Mouse (Mus musculus): Measurements from ENCODE around the gene Tcte2. TPM values are rescaled to one million over a fixed set of nuclear protein-coding genes. Genes with fewer than 3 reads are reported as not detected.
"Not testable (repeated sequence)": the region's sequence is repeated elsewhere in the genome, so short reads cannot be mapped to it uniquely, and the experiment has no call there.

The Tcte2 gene
- 4.3 and 5.1 TPM in 2 replicates for polyA plus RNA-seq (2012; rRNA removed)

- WGBS = under 1% methylated on average over 71 of the region's 74 CpGs
- DNase-seq = peak; percentile 61
- no peak for TF ChIP-seq POLR2A (IDR thresholded peaks at IDR 0.05; ENCODE audit: low read depth, low read length)
- TF ChIP-seq CTCF (conservative IDR thresholded peaks at IDR 0.05; ENCODE audit: insufficient read depth, insufficient read length, low read depth, low read length) = no peak
Observed at GRCm38 (mm10) chr17:13761179-13761913, at the start of gene Tcte2. Gene Tcte2 (minus strand): TSS chr17:13761825.

GRCm38 (mm10) chr17:13806016-13806415, 44.4 kb upstream of the Tcte2 start:
- Histone ChIP-seq H3K27ac (ENCODE audit: insufficient read depth, low read depth, low read length) (no peak overlapping the region), H3K27me3 (replicated peaks; ENCODE audit: control insufficient read depth, insufficient read depth, low read length) (no peaks in the 10 kb centered on the region), H3K4me1 (ENCODE audit: control insufficient read depth, insufficient read depth, low read length) (peaks cover 2% of the 10 kb centered on the region; the same call in 1 of the 2 replicates), H3K36me3 (ENCODE audit: control insufficient read depth, insufficient read depth, low read length) (peaks cover 4% of the 10 kb centered on the region; the same call in 1 of the 2 replicates), H3K4me3 (ENCODE audit: insufficient read depth, low read depth, low read length) (no peak overlapping the region)
- no peak for DNase-seq
- TF ChIP-seq CTCF (conservative IDR thresholded peaks at IDR 0.05; ENCODE audit: insufficient read depth, insufficient read length, low read depth, low read length) = no peak
- no peak for TF ChIP-seq POLR2A (IDR thresholded peaks at IDR 0.05; ENCODE audit: low read depth, low read length)
- 98% methylated on average over 1 of the region's 1 CpGs for WGBS

More at GRCm38 (mm10) chr17:13761179-13761913, at the start of gene Tcte2:
- Histone ChIP-seq H3K27ac (ENCODE audit: insufficient read depth, low read depth, low read length) (peak within 1 kb of the TSS; percentile 76), H3K4me3 (ENCODE audit: insufficient read depth, low read depth, low read length) (peak within 1 kb of the TSS; percentile 80), H3K36me3 (ENCODE audit: control insufficient read depth, insufficient read depth, low read length) (no peaks in the 10 kb centered on the region), H3K27me3 (replicated peaks; ENCODE audit: control insufficient read depth, insufficient read depth, low read length) (no peaks in the 10 kb centered on the region), H3K4me1 (ENCODE audit: control insufficient read depth, insufficient read depth, low read length) (peaks cover 12% of the 10 kb centered on the region)

- WGBS = 61% methylated on average over 2 of the region's 2 CpGs
- no peaks in the 10 kb centered on the region for H3K27me3 ChIP-seq (replicated peaks; ENCODE audit: control insufficient read depth, insufficient read depth, low read length)
- no peak overlapping the region for H3K4me3 ChIP-seq (ENCODE audit: insufficient read depth, low read depth, low read length)
- DNase-seq = peak; percentile 8
- H3K4me1 ChIP-seq (ENCODE audit: control insufficient read depth, insufficient read depth, low read length) = peaks cover 2% of the 10 kb centered on the region; the same call in 1 of the 2 replicates
- H3K36me3 ChIP-seq (ENCODE audit: control insufficient read depth, insufficient read depth, low read length) = no peaks in the 10 kb centered on the region
- TF ChIP-seq POLR2A (IDR thresholded peaks at IDR 0.05; ENCODE audit: low read depth, low read length) = no peak
- no peak for TF ChIP-seq CTCF (conservative IDR thresholded peaks at IDR 0.05; ENCODE audit: insufficient read depth, insufficient read length, low read depth, low read length)
- no peak overlapping the region for H3K27ac ChIP-seq (ENCODE audit: insufficient read depth, low read depth, low read length)
Observed at GRCm38 (mm10) chr17:13802836-13803408, 41.3 kb upstream of the Tcte2 start.

- 89% methylated on average over 1 of the region's 1 CpGs for WGBS
- H3K27me3 ChIP-seq (replicated peaks; ENCODE audit: control insufficient read depth, insufficient read depth, low read length) = no peaks in the 10 kb centered on the region
- no peak for DNase-seq
- no peaks in the 10 kb centered on the region for H3K36me3 ChIP-seq (ENCODE audit: control insufficient read depth, insufficient read depth, low read length)
- H3K4me3 ChIP-seq (ENCODE audit: insufficient read depth, low read depth, low read length) = no peak overlapping the region
- H3K27ac ChIP-seq (ENCODE audit: insufficient read depth, low read depth, low read length) = no peak overlapping the region
- H3K4me1 ChIP-seq (ENCODE audit: control insufficient read depth, insufficient read depth, low read length) = peaks cover under 1% of the 10 kb centered on the region; the same call in 1 of the 2 replicates
- TF ChIP-seq POLR2A (IDR thresholded peaks at IDR 0.05; ENCODE audit: low read depth, low read length) = no peak
- no peak for TF ChIP-seq CTCF (conservative IDR thresholded peaks at IDR 0.05; ENCODE audit: insufficient read depth, insufficient read length, low read depth, low read length)
Observed at GRCm38 (mm10) chr17:13797691-13798090, 36.1 kb upstream of the Tcte2 start.

GRCm38 (mm10) chr17:13790033-13790432, 28.4 kb upstream of the Tcte2 start:
- not testable (repeated sequence) for H3K36me3 ChIP-seq (ENCODE audit: control insufficient read depth, insufficient read depth, low read length); DNase-seq; H3K27ac ChIP-seq (ENCODE audit: insufficient read depth, low read depth, low read length); H3K4me1 ChIP-seq (ENCODE audit: control insufficient read depth, insufficient read depth, low read length); H3K27me3 ChIP-seq (replicated peaks; ENCODE audit: control insufficient read depth, insufficient read depth, low read length); H3K4me3 ChIP-seq (ENCODE audit: insufficient read depth, low read depth, low read length)
- 86% methylated on average over 2 of the region's 2 CpGs for WGBS

- H3K27ac ChIP-seq (ENCODE audit: insufficient read depth, low read depth, low read length) = no peak overlapping the region
- 63% methylated on average over 1 of the region's 1 CpGs for whole genome bisulfite sequencing
- H3K36me3 ChIP-seq (ENCODE audit: control insufficient read depth, insufficient read depth, low read length) = no peaks in the 10 kb centered on the region
- H3K27me3 ChIP-seq (replicated peaks; ENCODE audit: control insufficient read depth, insufficient read depth, low read length) = no peaks in the 10 kb centered on the region
- peak; percentile 22 for DNase-seq
- TF ChIP-seq POLR2A (IDR thresholded peaks at IDR 0.05; ENCODE audit: low read depth, low read length) (no peak), CTCF (conservative IDR thresholded peaks at IDR 0.05; ENCODE audit: insufficient read depth, insufficient read length, low read depth, low read length) (no peak)
- H3K4me3 ChIP-seq (ENCODE audit: insufficient read depth, low read depth, low read length) = no peak overlapping the region
- peaks cover 3% of the 10 kb centered on the region; the same call in 1 of the 2 replicates for H3K4me1 ChIP-seq (ENCODE audit: control insufficient read depth, insufficient read depth, low read length)
Observed at GRCm38 (mm10) chr17:13783469-13783868, 21.8 kb upstream of the Tcte2 start.

GRCm38 (mm10) chr17:13781948-13782347, 20.3 kb upstream of the Tcte2 start:
- Histone ChIP-seq H3K4me3 (ENCODE audit: insufficient read depth, low read depth, low read length) (no peak overlapping the region), H3K27ac (ENCODE audit: insufficient read depth, low read depth, low read length) (no peak overlapping the region), H3K27me3 (replicated peaks; ENCODE audit: control insufficient read depth, insufficient read depth, low read length) (no peaks in the 10 kb centered on the region), H3K4me1 (ENCODE audit: control insufficient read depth, insufficient read depth, low read length) (peaks cover 4% of the 10 kb centered on the region; the same call in 1 of the 2 replicates), H3K36me3 (ENCODE audit: control insufficient read depth, insufficient read depth, low read length) (no peaks in the 10 kb centered on the region)
- WGBS = 82% methylated on average over 5 of the region's 5 CpGs
- DNase-seq = no peak
- TF ChIP-seq POLR2A (IDR thresholded peaks at IDR 0.05; ENCODE audit: low read depth, low read length) = no peak
- no peak for TF ChIP-seq CTCF (conservative IDR thresholded peaks at IDR 0.05; ENCODE audit: insufficient read depth, insufficient read length, low read depth, low read length)
